In genomic region chr5:127616884-127617635, GRCm38 (mm10) we compare ENCODE assay signal across 8 mouse cellular contexts. TPM values are rescaled to one million over a fixed set of nuclear protein-coding genes. Genes with fewer than 3 reads are reported as not detected.
DNase-seq lines count a peak whose midpoint lies in the region; ATAC-seq and TF ChIP-seq lines count a peak whose summit lies in the region.

No protein-coding gene starts in this region.

- H3K4me1 ChIP-seq in forebrain, embryonic 10.5 days, result peaks cover 24% of the 10 kb centered on the region
- peaks cover 38% of the 10 kb centered on the region for H3K4me1 ChIP-seq in heart, embryonic 15.5 days (replicated peaks)
- peaks cover 0 to 28% of the 10 kb centered on the region in 2 experiments; a peak in 2 of 4 replicates for H3K4me1 ChIP-seq in liver, embryonic 14.5 days (replicated peaks; ENCODE audit: control insufficient read depth in 2 of 2, insufficient read depth in 2 of 2, low read length in 1 of 2)
- peaks cover 14% of the 10 kb centered on the region for H3K4me1 ChIP-seq in neural tube, embryonic 11.5 days (ENCODE audit: control insufficient read depth, insufficient read depth, low read length)
- H3K4me1 ChIP-seq in stomach, postnatal 0 days (replicated peaks; ENCODE audit: control insufficient read depth, insufficient read depth), result peaks cover 9% of the 10 kb centered on the region; the same call in 1 of the 2 replicates

- no peaks in the 10 kb centered on the region for H3K9me3 ChIP-seq in forebrain, embryonic 10.5 days
- no peaks in the 10 kb centered on the region for H3K9me3 ChIP-seq in heart, embryonic 15.5 days (replicated peaks)
- H3K9me3 ChIP-seq in liver, embryonic 14.5 days (ENCODE audit: control insufficient read depth, low read length), result no peaks in the 10 kb centered on the region
- H3K9me3 ChIP-seq in neural tube, embryonic 11.5 days (ENCODE audit: control insufficient read depth, low read length), result no peaks in the 10 kb centered on the region
- no peaks in the 10 kb centered on the region for H3K9me3 ChIP-seq in stomach, postnatal 0 days (ENCODE audit: control insufficient read depth, low read length)

- no peak for TF ChIP-seq CTCF in liver, embryonic 14.5 days (IDR thresholded peaks at IDR 0.05; ENCODE audit: low read depth)
- 0 out of 2 replicates have a peak, but pooled peaks have one; percentile 2 for TF ChIP-seq CTCF in stomach, postnatal 0 days (IDR thresholded peaks at IDR 0.05; ENCODE audit: low read depth)

- H3K27ac ChIP-seq in forebrain, embryonic 10.5 days, result peak overlapping the region; percentile 95
- H3K27ac ChIP-seq in heart, embryonic 15.5 days, result peak overlapping the region; percentile 72
- H3K27ac ChIP-seq in liver, embryonic 14.5 days, result no peak overlapping the region; the same call in 1 of the 2 replicates
- no peak overlapping the region; the same call in 1 of the 2 replicates for H3K27ac ChIP-seq in neural tube, embryonic 11.5 days (ENCODE audit: low read depth, low read length)
- H3K27ac ChIP-seq in stomach, postnatal 0 days (replicated peaks), result peak overlapping the region; percentile 86

- under 1% methylated on average over 91 of the region's 91 CpGs for WGBS in forebrain, embryonic 10.5 days
- under 1% methylated on average over 91 of the region's 91 CpGs for WGBS in heart, embryonic 15.5 days
- whole genome bisulfite sequencing in liver, embryonic 14.5 days (ENCODE audit: insufficient replicate concordance), result under 1% methylated on average over 83 of the region's 91 CpGs
- WGBS in neural tube, embryonic 11.5 days, result under 1% methylated on average over 82 of the region's 91 CpGs
- under 1% methylated on average over 68 of the region's 91 CpGs for WGBS in stomach, postnatal 0 days

- DNase-seq in CD8-positive naive resting alpha-beta T cell, adult 2 months (ENCODE audit: low read depth in 2 of 2, low spot score in 2 of 2), result peak; percentile 94
- peak; percentile 92 for DNase-seq in c-Kit-positive CD71-negative TER-119-negative erythroid progenitor cells, embryonic 14.5 days (ENCODE audit: low read depth)
- DNase-seq in forebrain, embryonic 10.5 days (ENCODE audit: extremely low spot score, low spot score), result peak; percentile 97
- peak; percentile 98 to 99 for DNase-seq in kidney, postnatal 25 days
- DNase-seq in liver, embryonic 14.5 days (ENCODE audit: low read depth in 3 of 3, low spot score in 3 of 3), result peak; percentile 86 to 89 (median 87)
- peak; percentile 97 for DNase-seq in neural tube, embryonic 11.5 days (ENCODE audit: low spot score)
- peak; percentile 98 for DNase-seq in stomach, postnatal 0 days (ENCODE audit: low spot score)

- peaks cover 12% of the 10 kb centered on the region; the same call in 1 of the 2 replicates for H3K36me3 ChIP-seq in forebrain, embryonic 10.5 days (replicated peaks)
- H3K36me3 ChIP-seq in heart, embryonic 15.5 days, result no peaks in the 10 kb centered on the region
- no peaks in the 10 kb centered on the region for H3K36me3 ChIP-seq in liver, embryonic 14.5 days (replicated peaks; ENCODE audit: control insufficient read depth, insufficient read depth, low read depth)
- no peaks in the 10 kb centered on the region for H3K36me3 ChIP-seq in neural tube, embryonic 11.5 days (ENCODE audit: control insufficient read depth, insufficient read depth, low read length)
- H3K36me3 ChIP-seq in stomach, postnatal 0 days (ENCODE audit: control insufficient read depth, insufficient read depth, low read length), result no peaks in the 10 kb centered on the region

- peak overlapping the region; percentile 81 for H3K4me2 ChIP-seq in heart, embryonic 15.5 days
- H3K4me2 ChIP-seq in liver, embryonic 14.5 days (ENCODE audit: low read depth), result peak overlapping the region; percentile 77
- peak overlapping the region; percentile 94 for H3K4me2 ChIP-seq in neural tube, embryonic 11.5 days (ENCODE audit: low read depth)
- peak overlapping the region; percentile 94 for H3K4me2 ChIP-seq in stomach, postnatal 0 days (replicated peaks; ENCODE audit: low read depth)

- H3K27me3 ChIP-seq in forebrain, embryonic 10.5 days (ENCODE audit: poor library complexity, severe bottlenecking), result no peaks in the 10 kb centered on the region
- no peaks in the 10 kb centered on the region for H3K27me3 ChIP-seq in heart, embryonic 15.5 days
- no peaks in the 10 kb centered on the region for H3K27me3 ChIP-seq in liver, embryonic 14.5 days (ENCODE audit: control insufficient read depth, insufficient read depth, low read length)
- no peaks in the 10 kb centered on the region for H3K27me3 ChIP-seq in neural tube, embryonic 11.5 days (ENCODE audit: control insufficient read depth, insufficient read depth, low read length)
- H3K27me3 ChIP-seq in stomach, postnatal 0 days (ENCODE audit: control insufficient read depth, insufficient read depth, low read length), result no peaks in the 10 kb centered on the region

- H3K4me3 ChIP-seq in forebrain, embryonic 10.5 days, result peak overlapping the region; percentile 98
- H3K4me3 ChIP-seq in heart, embryonic 15.5 days, result peak overlapping the region; percentile 75
- H3K4me3 ChIP-seq in liver, embryonic 14.5 days (ENCODE audit: insufficient read depth in 1 of 2, low read depth in 2 of 2, low read length in 2 of 2), result peak overlapping the region; percentile 79 to 91
- H3K4me3 ChIP-seq in neural tube, embryonic 11.5 days (ENCODE audit: low read depth, low read length), result peak overlapping the region; percentile 78
- peak overlapping the region; percentile 94 for H3K4me3 ChIP-seq in stomach, postnatal 0 days (ENCODE audit: low read depth, low read length)

- peak; percentile 93 for ATAC-seq in heart, embryonic 15.5 days (replicated peaks; ENCODE audit: insufficient number of reproducible peaks, insufficient read depth, low FRiP score, low read depth)
- ATAC-seq in liver, embryonic 14.5 days (ENCODE audit: insufficient read depth), result peak; percentile 93
- ATAC-seq in neural tube, embryonic 11.5 days (ENCODE audit: insufficient read depth, low FRiP score, low TSS enrichment), result peak; percentile 92
- peak; percentile 97 for ATAC-seq in stomach, postnatal 0 days (ENCODE audit: low FRiP score, low TSS enrichment)

- TF ChIP-seq EP300 in liver, embryonic 14.5 days (IDR thresholded peaks at IDR 0.05; ENCODE audit: low read depth), result no peak
- TF ChIP-seq EP300 in stomach, postnatal 0 days (optimal IDR thresholded peaks at IDR 0.05), result peak; percentile 97

- H3K9ac ChIP-seq in heart, embryonic 15.5 days, result peak overlapping the region; percentile 82
- H3K9ac ChIP-seq in liver, embryonic 14.5 days (replicated peaks), result peak overlapping the region; percentile 71
- H3K9ac ChIP-seq in neural tube, embryonic 11.5 days (ENCODE audit: low read length), result peak overlapping the region; percentile 97
- H3K9ac ChIP-seq in stomach, postnatal 0 days (ENCODE audit: low read length), result peak overlapping the region; percentile 96

RNA-seq across cellular contexts. Expression of gene Glt1d1, which starts 15.0 kb away (rescaled TPM):
- 1.2 and 1.9 TPM in 2 replicates for polyA plus RNA-seq in forebrain, embryonic 10.5 days (2016; fragmentation: Nextera tagmentation; extraction: Ambion mirVana)
- 0.20 TPM in 1 of 2 replicates, not detected in the other for polyA plus RNA-seq in heart, embryonic 15.5 days (2015; fragmentation: Nextera tagmentation; extraction: Ambion mirVana)
- polyA plus RNA-seq in liver, embryonic 14.5 days (2012; rRNA removed), result 0.06 and 0.13 TPM in 2 replicates
- polyA plus RNA-seq in liver, embryonic 14.5 days (2014; fragmentation: Nextera tagmentation; extraction: Ambion mirVana), result not detected in 2 replicates
- 0.89 and 1.1 TPM in 2 replicates for polyA plus RNA-seq in neural tube, embryonic 11.5 days (2014; fragmentation: Nextera tagmentation; extraction: Ambion mirVana)
- 0.40 and 0.77 TPM in 2 replicates for polyA plus RNA-seq in stomach, postnatal 0 days (2015; fragmentation: Nextera tagmentation; extraction: Ambion mirVana)

RNA-seq across cellular contexts. Expression of gene Slc15a4, which starts 15.6 kb away (rescaled TPM):
- polyA plus RNA-seq in forebrain, embryonic 10.5 days (2016; fragmentation: Nextera tagmentation; extraction: Ambion mirVana), result 25.3 and 25.9 TPM in 2 replicates
- 16.6 and 20.5 TPM in 2 replicates for polyA plus RNA-seq in heart, embryonic 15.5 days (2015; fragmentation: Nextera tagmentation; extraction: Ambion mirVana)
- 5.7 and 5.8 TPM in 2 replicates for polyA plus RNA-seq in liver, embryonic 14.5 days (2012; rRNA removed)
- polyA plus RNA-seq in liver, embryonic 14.5 days (2014; fragmentation: Nextera tagmentation; extraction: Ambion mirVana), result 5.6 and 7.1 TPM in 2 replicates
- polyA plus RNA-seq in neural tube, embryonic 11.5 days (2014; fragmentation: Nextera tagmentation; extraction: Ambion mirVana), result 20.6 and 25.5 TPM in 2 replicates
- 10.6 and 11.0 TPM in 2 replicates for polyA plus RNA-seq in stomach, postnatal 0 days (2015; fragmentation: Nextera tagmentation; extraction: Ambion mirVana)

Comparison
In these comparisons a context has a peak if more than half of its experiments do, and no peak if none do; other contexts are left out.
1. H3K27ac ChIP-seq: peak in forebrain, embryonic 10.5 days (single experiment), heart, embryonic 15.5 days (single experiment) and stomach, postnatal 0 days (single experiment); none in liver, embryonic 14.5 days (single experiment) and neural tube, embryonic 11.5 days (single experiment).
2. Peak in every context shown above with its lines, with median percentiles within 50 percentile points of each other: DNase-seq, H3K4me3 ChIP-seq, ATAC-seq, H3K4me2 ChIP-seq and H3K9ac ChIP-seq.